Mouse (Mus musculus) monocyte, adult 5-6 weeks (primary cell): Measurements from ENCODE around the gene Triobp. TPM values are rescaled to one million over a fixed set of nuclear protein-coding genes. Genes with fewer than 3 reads are reported as not detected.
A peak's percentile ranks its signal among the peaks of the same experiment; 100 is the strongest.
"Not testable (repeated sequence)": the region's sequence is repeated elsewhere in the genome, so short reads cannot be mapped to it uniquely, and the experiment has no call there.

Source experiments
- ATAC-seq: fragments of 153-309, 156-312 bp; replicated peaks from 2 replicates; pipeline ENCODE4 v1.8.0; 2017; ENCODE audit warnings: mild to moderate bottlenecking; ENCODE audit not compliant: low TSS enrichment, insufficient number of reproducible peaks, severe bottlenecking, poor library complexity, low FRiP score
- total RNA-seq: library from RNA; stranded (forward); fragments of 200-1000, 200-491, 200-594 nt; gene quantifications from 3 replicates; pipeline ENCODE4 v1.2.3, GENCODE M21; 2017

The Triobp gene
- total RNA-seq, 1 experiment from 2014 or later, result 21.8 TPM

- no peak for ATAC-seq
Measured at GRCm38 (mm10) chr15:79022671-79023230, 75.2 kb downstream of the Triobp start.

GRCm38 (mm10) chr15:79023366-79023765 lies 75.8 kb downstream of the Triobp start:
- no peak for ATAC-seq

GRCm38 (mm10) chr15:79025687-79026308 lies 78.3 kb downstream of the Triobp start:
- ATAC-seq, result no peak

- no peak for ATAC-seq
Measured at GRCm38 (mm10) chr15:79026511-79027290, 79.2 kb downstream of the Triobp start.

GRCm38 (mm10) chr15:79027291-79028205 lies 80.0 kb downstream of the Triobp start:
- ATAC-seq, result no peak

- peak; percentile 38; the same call in 1 of the 2 replicates for ATAC-seq
Measured at GRCm38 (mm10) chr15:79028237-79028738, 80.8 kb downstream of the Triobp start, which contains the start of gene H1f0. H1f0 (plus strand) TSS chr15:79028450.

GRCm38 (mm10) chr15:79028823-79029484 lies 81.4 kb downstream of the Triobp start:
- no peak for ATAC-seq

- ATAC-seq, result no peak
Measured at GRCm38 (mm10) chr15:79029519-79030241, 82.2 kb downstream of the Triobp start.

GRCm38 (mm10) chr15:79030551-79031435 lies 83.3 kb downstream of the Triobp start:
- ATAC-seq, result peak; percentile 90

GRCm38 (mm10) chr15:79031908-79032307 lies 84.4 kb downstream of the Triobp start:
- not testable (repeated sequence) for ATAC-seq

GRCm38 (mm10) chr15:79037913-79038328 lies 90.4 kb downstream of the Triobp start:
- ATAC-seq, result no peak; the same call in 1 of the 2 replicates

- ATAC-seq, result no peak
Measured at GRCm38 (mm10) chr15:79038331-79038730, 90.8 kb downstream of the Triobp start.

- ATAC-seq, result peak; percentile 91
Measured at GRCm38 (mm10) chr15:79038853-79039252, 91.3 kb downstream of the Triobp start.

- ATAC-seq, result no peak
Measured at GRCm38 (mm10) chr15:79040501-79041416, 93.2 kb downstream of the Triobp start.

GRCm38 (mm10) chr15:79041585-79041984 lies 94.1 kb downstream of the Triobp start, which contains the start of gene Galr3:
Galr3 (plus strand) TSS chr15:79041885.
- no peak for ATAC-seq
